Mouse (Mus musculus): ENCODE measurements around the gene Il10. TPM values are rescaled to one million over a fixed set of nuclear protein-coding genes. Genes with fewer than 3 reads are reported as not detected.

Il10 gene
- polyA plus RNA-seq, 1 experiment from 2014 or later: 0.16 TPM

GRCm38 (mm10) chr1:131062821-131063220 lies 43.2 kb downstream of the Il10 start:
- H3K27me3 ChIP-seq (replicated peaks; ENCODE audit: control insufficient read depth, insufficient read depth, low read length): no peaks in the 10 kb centered on the region
- no peak overlapping the region for H3K9ac ChIP-seq (replicated peaks; ENCODE audit: low read depth, low read length)
- H3K4me1 ChIP-seq (replicated peaks; ENCODE audit: control insufficient read depth, insufficient read depth, low read length): peaks cover 27% of the 10 kb centered on the region
- no peaks in the 10 kb centered on the region for H3K9me3 ChIP-seq (ENCODE audit: control insufficient read depth, low read length)
- ATAC-seq: peak; percentile 19; the same call in 1 of the 2 replicates
- WGBS: 49% methylated on average over 6 of the region's 6 CpGs
- H3K36me3 ChIP-seq (ENCODE audit: control insufficient read depth, insufficient read depth): 0 out of 2 replicates have a peak, but pooled peaks cover 3% of the 10 kb centered on the region
- H3K4me3 ChIP-seq (replicated peaks; ENCODE audit: low read length): no peak overlapping the region
- no peak overlapping the region for H3K4me2 ChIP-seq (ENCODE audit: low read length)
- no peak overlapping the region for H3K27ac ChIP-seq (ENCODE audit: low read length)

GRCm38 (mm10) chr1:131064202-131064601 lies 44.6 kb downstream of the Il10 start:
- peaks cover 23% of the 10 kb centered on the region for H3K4me1 ChIP-seq (replicated peaks; ENCODE audit: control insufficient read depth, insufficient read depth, low read length)
- H3K4me2 ChIP-seq (ENCODE audit: low read length): no peak overlapping the region
- no peaks in the 10 kb centered on the region for H3K9me3 ChIP-seq (ENCODE audit: control insufficient read depth, low read length)
- no peak overlapping the region for H3K27ac ChIP-seq (ENCODE audit: low read length)
- H3K9ac ChIP-seq (replicated peaks; ENCODE audit: low read depth, low read length): no peak overlapping the region
- peak; percentile 34 for ATAC-seq
- 61% methylated on average over 6 of the region's 6 CpGs for WGBS
- H3K4me3 ChIP-seq (replicated peaks; ENCODE audit: low read length): no peak overlapping the region
- H3K36me3 ChIP-seq (ENCODE audit: control insufficient read depth, insufficient read depth): no peaks in the 10 kb centered on the region
- no peaks in the 10 kb centered on the region for H3K27me3 ChIP-seq (replicated peaks; ENCODE audit: control insufficient read depth, insufficient read depth, low read length)

- Histone ChIP-seq H3K4me2 (ENCODE audit: low read length) (no peak overlapping the region), H3K36me3 (ENCODE audit: control insufficient read depth, insufficient read depth) (no peaks in the 10 kb centered on the region), H3K9me3 (ENCODE audit: control insufficient read depth, low read length) (no peaks in the 10 kb centered on the region), H3K4me1 (replicated peaks; ENCODE audit: control insufficient read depth, insufficient read depth, low read length) (peaks cover 3% of the 10 kb centered on the region; the same call in 1 of the 2 replicates), H3K9ac (replicated peaks; ENCODE audit: low read depth, low read length) (no peak overlapping the region), H3K27me3 (replicated peaks; ENCODE audit: control insufficient read depth, insufficient read depth, low read length) (no peaks in the 10 kb centered on the region), H3K27ac (ENCODE audit: low read length) (no peak overlapping the region), H3K4me3 (replicated peaks; ENCODE audit: low read length) (no peak overlapping the region)
- ATAC-seq: peak; percentile 30; the same call in 1 of the 2 replicates
- 88% methylated on average over 10 of the region's 10 CpGs for WGBS
These were observed 48.5 kb downstream of the Il10 start for GRCm38 (mm10) chr1:131068011-131068727.

GRCm38 (mm10) chr1:131069010-131069409 lies 49.4 kb downstream of the Il10 start:
- no peak overlapping the region for H3K9ac ChIP-seq (replicated peaks; ENCODE audit: low read depth, low read length)
- WGBS: 88% methylated on average over 7 of the region's 7 CpGs
- H3K4me1 ChIP-seq (replicated peaks; ENCODE audit: control insufficient read depth, insufficient read depth, low read length): peaks cover 5% of the 10 kb centered on the region
- ATAC-seq: no peak
- H3K4me2 ChIP-seq (ENCODE audit: low read length): no peak overlapping the region
- H3K27me3 ChIP-seq (replicated peaks; ENCODE audit: control insufficient read depth, insufficient read depth, low read length): no peaks in the 10 kb centered on the region
- H3K36me3 ChIP-seq (ENCODE audit: control insufficient read depth, insufficient read depth): no peaks in the 10 kb centered on the region
- no peak overlapping the region for H3K27ac ChIP-seq (ENCODE audit: low read length)
- no peaks in the 10 kb centered on the region for H3K9me3 ChIP-seq (ENCODE audit: control insufficient read depth, low read length)
- H3K4me3 ChIP-seq (replicated peaks; ENCODE audit: low read length): no peak overlapping the region

GRCm38 (mm10) chr1:131072376-131072990 lies 52.8 kb downstream of the Il10 start:
- H3K36me3 ChIP-seq (ENCODE audit: control insufficient read depth, insufficient read depth): no peaks in the 10 kb centered on the region

GRCm38 (mm10) chr1:131074524-131074938 lies 54.9 kb downstream of the Il10 start:
- Histone ChIP-seq H3K9ac (replicated peaks; ENCODE audit: low read depth, low read length) (no peak overlapping the region), H3K4me2 (ENCODE audit: low read length) (no peak overlapping the region), H3K27me3 (replicated peaks; ENCODE audit: control insufficient read depth, insufficient read depth, low read length) (no peaks in the 10 kb centered on the region), H3K4me3 (replicated peaks; ENCODE audit: low read length) (no peak overlapping the region), H3K27ac (ENCODE audit: low read length) (peak overlapping the region; percentile 42), H3K9me3 (ENCODE audit: control insufficient read depth, low read length) (no peaks in the 10 kb centered on the region), H3K4me1 (replicated peaks; ENCODE audit: control insufficient read depth, insufficient read depth, low read length) (peaks cover 43% of the 10 kb centered on the region), H3K36me3 (ENCODE audit: control insufficient read depth, insufficient read depth) (no peaks in the 10 kb centered on the region)
- peak; percentile 35 for ATAC-seq
- WGBS: 43% methylated on average over 8 of the region's 8 CpGs

More at GRCm38 (mm10) chr1:131072376-131072990, 52.8 kb downstream of the Il10 start:
- no peaks in the 10 kb centered on the region for H3K9me3 ChIP-seq (ENCODE audit: control insufficient read depth, low read length)
- H3K9ac ChIP-seq (replicated peaks; ENCODE audit: low read depth, low read length): no peak overlapping the region
- no peaks in the 10 kb centered on the region for H3K27me3 ChIP-seq (replicated peaks; ENCODE audit: control insufficient read depth, insufficient read depth, low read length)
- no peak overlapping the region for H3K4me3 ChIP-seq (replicated peaks; ENCODE audit: low read length)
- no peak for ATAC-seq
- H3K4me2 ChIP-seq (ENCODE audit: low read length): no peak overlapping the region
- WGBS: 85% methylated on average over 7 of the region's 7 CpGs
- peaks cover 24% of the 10 kb centered on the region for H3K4me1 ChIP-seq (replicated peaks; ENCODE audit: control insufficient read depth, insufficient read depth, low read length)
- no peak overlapping the region for H3K27ac ChIP-seq (ENCODE audit: low read length)

Other genes with a start within 250 kb of the Il10 start
- gene Fcamr, start 218.9 kb upstream of the Il10 start, polyA plus RNA-seq (2015; fragmentation: Nextera tagmentation; extraction: Ambion mirVana): not detected in 2 replicates
- gene Pigr, start 193.2 kb upstream of the Il10 start, polyA plus RNA-seq (2015; fragmentation: Nextera tagmentation; extraction: Ambion mirVana): not detected in 2 replicates
- gene Fcmr, start 154.2 kb upstream of the Il10 start, polyA plus RNA-seq (2015; fragmentation: Nextera tagmentation; extraction: Ambion mirVana): not detected in 2 replicates
- not detected in 2 replicates for gene Il24, start 132.4 kb upstream of the Il10 start, polyA plus RNA-seq (2015; fragmentation: Nextera tagmentation; extraction: Ambion mirVana)
- not detected in 2 replicates for gene Il20, start 108.4 kb upstream of the Il10 start, polyA plus RNA-seq (2015; fragmentation: Nextera tagmentation; extraction: Ambion mirVana)
- not detected in 2 replicates for gene Il19, start 79.7 kb upstream of the Il10 start, polyA plus RNA-seq (2015; fragmentation: Nextera tagmentation; extraction: Ambion mirVana)
- gene Mapkapk2, start 78.0 kb downstream of the Il10 start, polyA plus RNA-seq (2015; fragmentation: Nextera tagmentation; extraction: Ambion mirVana): 19.9 and 23.0 TPM in 2 replicates
- gene Dyrk3, start 118.5 kb downstream of the Il10 start, polyA plus RNA-seq (2015; fragmentation: Nextera tagmentation; extraction: Ambion mirVana): 19.5 and 20.7 TPM in 2 replicates
- gene Eif2d, start 133.3 kb downstream of the Il10 start, polyA plus RNA-seq (2015; fragmentation: Nextera tagmentation; extraction: Ambion mirVana): 64.1 and 64.4 TPM in 2 replicates
- 1.9 and 2.5 TPM in 2 replicates for gene Rassf5, start 225.4 kb downstream of the Il10 start, polyA plus RNA-seq (2015; fragmentation: Nextera tagmentation; extraction: Ambion mirVana)